Mouse (Mus musculus) fat pad, adult 2 months (tissue): Measurements from ENCODE around the gene Mga.

Experiments
- DNase-seq: peaks from one replicate; pipeline ENCODE4 v3.0.0-alpha.2; 2011; ENCODE audit warnings: low read depth, low spot score; ENCODE audit errors: extremely low read depth

Gene Mga

GRCm38 (mm10) chr2:119897090-119897732 lies at the start of gene Mga:
Gene Mga (plus strand): TSS chr2:119897228.
- DNase-seq = peak; percentile 31

GRCm38 (mm10) chr2:119853811-119854210 lies 43.2 kb upstream of the Mga start:
- DNase-seq = no peak

GRCm38 (mm10) chr2:119855310-119855850 lies 41.6 kb upstream of the Mga start:
- no peak for DNase-seq

- no peak for DNase-seq
These were observed 39.7 kb upstream of the Mga start for GRCm38 (mm10) chr2:119857341-119857740.

GRCm38 (mm10) chr2:119864484-119864883 lies 32.5 kb upstream of the Mga start:
- no peak for DNase-seq

GRCm38 (mm10) chr2:119872371-119873104 lies 24.5 kb upstream of the Mga start:
- no peak for DNase-seq

- DNase-seq = no peak
These were observed 23.9 kb upstream of the Mga start for GRCm38 (mm10) chr2:119873105-119873464.

GRCm38 (mm10) chr2:119875981-119876380 lies 21.0 kb upstream of the Mga start:
- DNase-seq = no peak

- no peak for DNase-seq
These were observed 9.8 kb upstream of the Mga start for GRCm38 (mm10) chr2:119887201-119887600.

- no peak for DNase-seq
These were observed 407 bp upstream of the Mga start for GRCm38 (mm10) chr2:119896553-119897089.

GRCm38 (mm10) chr2:119898141-119898594 lies 1.1 kb downstream of the Mga start:
- DNase-seq = peak; percentile 36

GRCm38 (mm10) chr2:119916007-119916406 lies 19.0 kb downstream of the Mga start:
- DNase-seq = no peak

GRCm38 (mm10) chr2:119917631-119918369 lies 20.8 kb downstream of the Mga start:
- DNase-seq = no peak

- DNase-seq = no peak
These were observed 73.5 kb downstream of the Mga start for GRCm38 (mm10) chr2:119970571-119970970.

- no peak for DNase-seq
These were observed 74.3 kb downstream of the Mga start for GRCm38 (mm10) chr2:119971316-119971715.

- peak; percentile 55 for DNase-seq
These were observed 75.0 kb downstream of the Mga start for GRCm38 (mm10) chr2:119971837-119972536.

GRCm38 (mm10) chr2:119972537-119972879 lies 75.5 kb downstream of the Mga start, which contains the start of gene Mapkbp1:
Gene Mapkbp1 (plus strand): TSS chr2:119972699.
- no peak for DNase-seq

GRCm38 (mm10) chr2:119980343-119980986 lies 83.4 kb downstream of the Mga start:
- DNase-seq = no peak

- DNase-seq = no peak
These were observed 84.6 kb downstream of the Mga start for GRCm38 (mm10) chr2:119981631-119982030.

- no peak for DNase-seq
These were observed 88.8 kb downstream of the Mga start for GRCm38 (mm10) chr2:119985871-119986270.
